Mouse (Mus musculus): ENCODE measurements at regions not wholly inside any gene's neighbourhood (a gene's known extent, or its start where the extent isn't known, plus 50 kb on each side); places are given as distances from the start of the nearest gene placed in this dataset.

DNA sequence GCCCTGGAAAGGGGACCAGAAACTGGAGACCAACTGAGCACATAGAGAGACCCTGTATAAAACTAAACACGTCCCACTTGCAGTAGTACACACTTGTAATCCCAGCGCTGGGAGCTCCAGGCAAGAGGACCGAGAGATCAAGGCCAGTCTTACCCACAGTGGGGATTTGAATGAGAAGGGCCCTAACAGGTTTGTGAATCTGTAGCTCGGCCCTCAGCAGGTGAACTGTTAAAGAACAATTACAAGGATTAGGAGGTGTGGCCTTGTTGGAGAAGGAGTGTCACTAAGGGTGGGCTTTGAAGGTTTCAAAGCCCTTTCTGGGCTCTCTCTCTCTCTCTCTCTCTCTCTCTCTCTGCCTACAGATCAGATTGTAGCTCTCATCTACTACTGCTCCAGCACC is 76.5 kb upstream of the Sertad2 start:
- TF ChIP-seq CTCF (IDR thresholded peaks at IDR 0.05; ENCODE audit: low read depth, low read length) (no peak), TAL1 (conservative IDR thresholded peaks at IDR 0.05; ENCODE audit: low read depth, low read length) (no peak)

All from G1E (cell line).